8 mouse cellular contexts compared by ENCODE assay signal in the genomic region with DNA sequence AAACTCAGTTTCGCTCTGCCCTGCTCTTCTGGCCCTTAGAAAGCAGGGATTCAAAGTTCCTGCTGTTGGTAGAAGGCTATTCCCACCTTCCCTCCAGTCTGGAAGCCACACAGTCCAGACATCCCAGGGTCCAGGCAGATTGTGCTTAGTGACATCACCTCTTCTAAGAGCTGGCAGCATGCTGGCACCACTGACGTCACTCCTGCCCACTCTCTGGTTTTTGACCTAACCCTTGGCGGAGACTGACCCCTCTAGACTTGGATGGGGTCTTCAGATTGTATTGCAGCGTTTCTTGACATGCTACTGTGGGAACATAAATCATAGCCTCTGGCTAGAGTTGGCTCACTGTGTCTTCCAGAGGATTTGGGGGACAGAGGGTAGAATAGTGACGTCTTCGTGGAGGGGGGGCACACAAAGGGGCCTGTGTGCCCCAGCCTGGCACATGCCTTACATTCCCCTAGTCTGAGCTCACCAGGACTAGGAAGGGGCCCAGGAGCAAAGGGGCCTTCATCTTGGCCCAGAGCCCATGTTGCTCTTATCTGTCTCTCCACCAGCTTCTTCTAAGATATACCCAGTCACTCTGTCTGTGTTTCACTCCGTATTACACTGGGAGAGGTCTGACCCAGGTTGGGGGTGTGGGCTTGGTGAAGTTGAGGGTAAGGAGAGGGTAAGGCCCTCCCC. TPM values are rescaled to one million over a fixed set of nuclear protein-coding genes. Genes with fewer than 3 reads are reported as not detected.
DNase-seq lines count a peak whose midpoint lies in the region; ATAC-seq and TF ChIP-seq lines count a peak whose summit lies in the region.

No protein-coding gene starts in this region.

- peak overlapping the region; percentile 56 for H3K4me2 ChIP-seq in intestine, embryonic 14.5 days (ENCODE audit: low read length)
- peak overlapping the region; percentile 84 for H3K4me2 ChIP-seq in neural tube, embryonic 13.5 days

- no peak for ATAC-seq in intestine, embryonic 14.5 days (replicated peaks; ENCODE audit: low FRiP score, low TSS enrichment, low read depth)
- ATAC-seq in neural tube, embryonic 13.5 days (ENCODE audit: low read depth) = peak; percentile 25; the same call in 1 of the 2 replicates

- H3K4me1 ChIP-seq in lung, adult 2 months (ENCODE audit: control insufficient read depth, insufficient read depth, low read length) = peaks cover 6% of the 10 kb centered on the region
- no peaks in the 10 kb centered on the region for H3K4me1 ChIP-seq in cortical plate, adult 2 months (ENCODE audit: control insufficient read depth, insufficient read depth, low read length)
- H3K4me1 ChIP-seq in intestine, embryonic 14.5 days (replicated peaks; ENCODE audit: control insufficient read depth, insufficient read depth, low read length) = peaks cover 38% of the 10 kb centered on the region
- H3K4me1 ChIP-seq in neural tube, embryonic 13.5 days (replicated peaks) = peaks cover 40% of the 10 kb centered on the region

- no peak for TF ChIP-seq POLR2A in lung, adult 2 months (IDR thresholded peaks at IDR 0.05; ENCODE audit: borderline replicate concordance, extremely low read depth, low read depth, low read length)
- TF ChIP-seq POLR2A in cortical plate, adult 2 months (IDR thresholded peaks at IDR 0.05; ENCODE audit: extremely low read depth, insufficient read depth, low read length) = no peak

- no peak for TF ChIP-seq CTCF in lung, adult 2 months (IDR thresholded peaks at IDR 0.05; ENCODE audit: insufficient read depth, low read length)
- no peak for TF ChIP-seq CTCF in cortical plate, adult 2 months (IDR thresholded peaks at IDR 0.05; ENCODE audit: extremely low read depth, insufficient read depth, low read length)

- H3K27ac ChIP-seq in cortical plate, adult 2 months (ENCODE audit: insufficient read depth, low read length) = no peak overlapping the region
- H3K27ac ChIP-seq in intestine, embryonic 14.5 days (ENCODE audit: low read depth) = peak overlapping the region; percentile 75; the same call in 1 of the 2 replicates
- peak overlapping the region; percentile 35; the same call in 1 of the 2 replicates for H3K27ac ChIP-seq in neural tube, embryonic 13.5 days (replicated peaks)

- peaks cover 28% of the 10 kb centered on the region for H3K36me3 ChIP-seq in intestine, embryonic 14.5 days (ENCODE audit: control insufficient read depth, insufficient read depth, low read length)
- H3K36me3 ChIP-seq in neural tube, embryonic 13.5 days = peaks cover 10% of the 10 kb centered on the region; the same call in 1 of the 2 replicates

- peak overlapping the region; percentile 62 for H3K9ac ChIP-seq in intestine, embryonic 14.5 days (ENCODE audit: low read length)
- peak overlapping the region; percentile 69 for H3K9ac ChIP-seq in neural tube, embryonic 13.5 days

- peaks cover 19% of the 10 kb centered on the region; the same call in 1 of the 2 replicates for H3K27me3 ChIP-seq in intestine, embryonic 14.5 days (replicated peaks; ENCODE audit: control insufficient read depth, insufficient read depth, low read length)
- peaks cover 65% of the 10 kb centered on the region for H3K27me3 ChIP-seq in neural tube, embryonic 13.5 days

- 27% methylated on average over 7 of the region's 7 CpGs for WGBS in lung, adult 2 months
- WGBS in intestine, embryonic 14.5 days = 42% methylated on average over 7 of the region's 7 CpGs
- WGBS in neural tube, embryonic 13.5 days = 53% methylated on average over 7 of the region's 7 CpGs

- no peaks in the 10 kb centered on the region for H3K9me3 ChIP-seq in intestine, embryonic 14.5 days (ENCODE audit: control insufficient read depth, low read length)
- H3K9me3 ChIP-seq in neural tube, embryonic 13.5 days = no peaks in the 10 kb centered on the region

- no peak for DNase-seq in lung, adult 2 months
- DNase-seq in lung, postnatal 25 days (ENCODE audit: low spot score) = no peak
- no peak for DNase-seq in intestine, embryonic 14.5 days (ENCODE audit: low spot score)
- DNase-seq in left cerebral cortex, adult 9 months (ENCODE audit: low spot score in 2 of 2) = no peak
- no peak for DNase-seq in spleen, adult 18-20 months
- DNase-seq in thymus, postnatal 25 days = no peak

- peak overlapping the region; percentile 64 for H3K4me3 ChIP-seq in lung, adult 2 months (replicated peaks; ENCODE audit: extremely low read depth, low read depth, low read length)
- H3K4me3 ChIP-seq in cortical plate, adult 2 months (ENCODE audit: insufficient read depth, low read length) = peak overlapping the region; percentile 45; the same call in 1 of the 2 replicates
- H3K4me3 ChIP-seq in intestine, embryonic 14.5 days (ENCODE audit: low read depth, low read length) = peak overlapping the region; percentile 60
- peak overlapping the region; percentile 51 for H3K4me3 ChIP-seq in neural tube, embryonic 13.5 days

RNA-seq across cellular contexts. Expression of a gene that starts 1.6 kb away (rescaled TPM):
- 170 and 209 TPM in 2 replicates for polyA plus RNA-seq in lung, adult 2 months (2012; rRNA removed)
- 26.2 and 27.4 TPM in 2 replicates for polyA plus RNA-seq in cortical plate, adult 2 months (2012; rRNA removed)
- polyA plus RNA-seq in intestine, embryonic 14.5 days (2014; fragmentation: Nextera tagmentation; extraction: Ambion mirVana) = 47.9 and 49.7 TPM in 2 replicates
- 21.0 and 23.6 TPM in 2 replicates for polyA plus RNA-seq in neural tube, embryonic 13.5 days (2015; fragmentation: Nextera tagmentation; extraction: Ambion mirVana)

RNA-seq across cellular contexts. Expression of a gene that starts 22.6 kb away (rescaled TPM):
- polyA plus RNA-seq in lung, adult 2 months (2012; rRNA removed) = 24.6 and 25.0 TPM in 2 replicates
- polyA plus RNA-seq in cortical plate, adult 2 months (2012; rRNA removed) = 29.5 and 30.3 TPM in 2 replicates
- 70.2 and 75.7 TPM in 2 replicates for polyA plus RNA-seq in intestine, embryonic 14.5 days (2014; fragmentation: Nextera tagmentation; extraction: Ambion mirVana)
- 34.5 and 35.4 TPM in 2 replicates for polyA plus RNA-seq in neural tube, embryonic 13.5 days (2015; fragmentation: Nextera tagmentation; extraction: Ambion mirVana)

RNA-seq across cellular contexts. Expression of a gene that starts 22.6 kb away (rescaled TPM):
- 0.27 TPM in 1 of 2 replicates, not detected in the other for polyA plus RNA-seq in lung, adult 2 months (2012; rRNA removed)
- polyA plus RNA-seq in cortical plate, adult 2 months (2012; rRNA removed) = 0.10 and 0.19 TPM in 2 replicates
- polyA plus RNA-seq in intestine, embryonic 14.5 days (2014; fragmentation: Nextera tagmentation; extraction: Ambion mirVana) = 0.14 and 0.36 TPM in 2 replicates
- polyA plus RNA-seq in neural tube, embryonic 13.5 days (2015; fragmentation: Nextera tagmentation; extraction: Ambion mirVana) = 0.18 and 0.28 TPM in 2 replicates

RNA-seq across cellular contexts. Expression of a gene that starts 28.8 kb away (rescaled TPM):
- 29.0 and 31.0 TPM in 2 replicates for polyA plus RNA-seq in lung, adult 2 months (2012; rRNA removed)
- 24.7 and 30.5 TPM in 2 replicates for polyA plus RNA-seq in cortical plate, adult 2 months (2012; rRNA removed)
- polyA plus RNA-seq in intestine, embryonic 14.5 days (2014; fragmentation: Nextera tagmentation; extraction: Ambion mirVana) = 3.2 and 3.4 TPM in 2 replicates
- 3.1 and 3.6 TPM in 2 replicates for polyA plus RNA-seq in neural tube, embryonic 13.5 days (2015; fragmentation: Nextera tagmentation; extraction: Ambion mirVana)

RNA-seq across cellular contexts. Expression of a gene that starts 34.3 kb away (rescaled TPM):
- polyA plus RNA-seq in lung, adult 2 months (2012; rRNA removed) = 0.25 and 0.34 TPM in 2 replicates
- 0.15 and 0.35 TPM in 2 replicates for polyA plus RNA-seq in cortical plate, adult 2 months (2012; rRNA removed)
- polyA plus RNA-seq in intestine, embryonic 14.5 days (2014; fragmentation: Nextera tagmentation; extraction: Ambion mirVana) = 0.18 TPM in 1 of 2 replicates, not detected in the other
- polyA plus RNA-seq in neural tube, embryonic 13.5 days (2015; fragmentation: Nextera tagmentation; extraction: Ambion mirVana) = not detected in 2 replicates
